Mouse (Mus musculus) hindbrain, embryonic 15.5 days (tissue): ENCODE results near the gene Olfr190. TPM values are rescaled to one million over a fixed set of nuclear protein-coding genes. Genes with fewer than 3 reads are reported as not detected.

Experiments
- ATAC-seq: fragments of 200-750 bp; cut with Nextera tagmentation; 2 replicates; pipeline ENCODE4 v1.8.0; 2017; ENCODE audit warnings: low read depth, moderate number of reproducible peaks, moderate TSS enrichment; ENCODE audit not compliant: low FRiP score
- H3K27ac ChIP-seq: fragments of 300-500 bp; sonication (generic); replicated peaks from 2 replicates; pipeline ENCODE4 v1.5.1; 2015; ENCODE audit warnings: mild to moderate bottlenecking, inconsistent platforms
- H3K27me3 ChIP-seq: fragments of 300-500 bp; sonication (generic); 2 replicates; pipeline ENCODE4 v1.6.1; 2015; ENCODE audit warnings: control low read depth, inconsistent platforms
- H3K36me3 ChIP-seq: fragments of 300-500 bp; sonication (generic); 2 replicates; pipeline ENCODE4 v1.6.1; 2015; ENCODE audit warnings: control low read depth, inconsistent platforms
- H3K4me1 ChIP-seq: fragments of 300-500 bp; sonication (generic); replicated peaks from 2 replicates; pipeline ENCODE4 v1.6.1; 2015; ENCODE audit warnings: control low read depth, inconsistent platforms
- H3K4me2 ChIP-seq: fragments of 300-500 bp; sonication (generic); 2 replicates; pipeline ENCODE4 v1.6.1; 2015; ENCODE audit warnings: moderate library complexity, mild to moderate bottlenecking, inconsistent platforms
- H3K4me3 ChIP-seq: fragments of 300-500 bp; sonication (generic); 2 replicates; pipeline ENCODE4 v1.5.1; 2015; ENCODE audit warnings: mild to moderate bottlenecking, inconsistent platforms
- H3K9ac ChIP-seq: fragments of 300-500 bp; sonication (generic); 2 replicates; pipeline ENCODE4 v1.6.1; 2015; ENCODE audit warnings: inconsistent platforms
- H3K9me3 ChIP-seq: fragments of 300-500 bp; sonication (generic); 2 replicates; pipeline ENCODE4 v1.6.1; 2016; ENCODE audit warnings: control low read depth, inconsistent platforms
- WGBS: fragments of 180-500 bp; shearing (Covaris S2); methylation state at CpG from one replicate; pipeline ENCODE4 v1.1.7; 2015; 5-methylcytosine and 5-hydroxymethylcytosine counted together
- polyA plus RNA-seq: library from polyadenylated mRNA; unstranded; fragments of >200 nt; fragmentation: Nextera tagmentation; extraction: Ambion mirVana; gene quantifications from 2 replicates; pipeline ENCODE4 v1.2.1, GENCODE M21; 2015

Olfr190 gene
- polyA plus RNA-seq, 1 experiment from 2014 or later: not detected

- no peak for ATAC-seq
- H3K9ac ChIP-seq: no peak overlapping the region
- H3K9me3 ChIP-seq: no peaks in the 10 kb centered on the region
- no peak overlapping the region for H3K4me2 ChIP-seq
- 87% methylated on average over 3 of the region's 3 CpGs for WGBS
- H3K4me1 ChIP-seq: no peaks in the 10 kb centered on the region
- H3K27me3 ChIP-seq: no peaks in the 10 kb centered on the region
- H3K36me3 ChIP-seq: no peaks in the 10 kb centered on the region
- H3K27ac ChIP-seq: no peak overlapping the region
- H3K4me3 ChIP-seq: no peak overlapping the region
These were observed 32.0 kb downstream of the Olfr190 start for GRCm38 (mm10) chr16:59045835-59046234.

GRCm38 (mm10) chr16:59039710-59040109, 38.1 kb downstream of the Olfr190 start, which contains the start of gene Olfr187:
Gene Olfr187, minus strand, starts transcription at chr16:59039767.
- H3K4me2 ChIP-seq: no peak within 1 kb of the TSS
- H3K36me3 ChIP-seq: no peaks in the 10 kb centered on the region
- no peak within 1 kb of the TSS for H3K4me3 ChIP-seq
- H3K4me1 ChIP-seq: no peaks in the 10 kb centered on the region
- WGBS: 89% methylated on average over 7 of the region's 7 CpGs
- no peak within 1 kb of the TSS for H3K9ac ChIP-seq
- no peak within 1 kb of the TSS for H3K27ac ChIP-seq
- no peak for ATAC-seq
- no peaks in the 10 kb centered on the region for H3K9me3 ChIP-seq
- no peaks in the 10 kb centered on the region for H3K27me3 ChIP-seq

GRCm38 (mm10) chr16:59030191-59030590, 47.6 kb downstream of the Olfr190 start, which contains the start of gene Olfr186:
Gene Olfr186, minus strand, starts transcription at chr16:59030291.
- Histone ChIP-seq H3K4me2 (no peak within 1 kb of the TSS), H3K9me3 (no peaks in the 10 kb centered on the region), H3K9ac (no peak within 1 kb of the TSS), H3K4me1 (no peaks in the 10 kb centered on the region), H3K27ac (no peak within 1 kb of the TSS), H3K27me3 (no peaks in the 10 kb centered on the region), H3K36me3 (no peaks in the 10 kb centered on the region), H3K4me3 (no peak within 1 kb of the TSS)
- 91% methylated on average over 4 of the region's 4 CpGs for WGBS
- ATAC-seq: no peak

Other genes with a start within 250 kb of the Olfr190 start
- gene Olfr177, start 203.2 kb downstream of the Olfr190 start, polyA plus RNA-seq: not detected in 2 replicates
- not detected in 2 replicates for gene Olfr178, start 185.9 kb downstream of the Olfr190 start, polyA plus RNA-seq
- gene Olfr181, start 149.2 kb downstream of the Olfr190 start, polyA plus RNA-seq: not detected in 2 replicates
- not detected in 2 replicates for gene Olfr180, start 148.6 kb downstream of the Olfr190 start, polyA plus RNA-seq
- gene Olfr183, start 82.6 kb downstream of the Olfr190 start, polyA plus RNA-seq: not detected in 2 replicates
- gene Olfr186, start 47.7 kb downstream of the Olfr190 start, polyA plus RNA-seq: not detected in 2 replicates
- not detected in 2 replicates for gene Olfr187, start 38.2 kb downstream of the Olfr190 start, polyA plus RNA-seq
- gene Olfr191, start 11.8 kb upstream of the Olfr190 start, polyA plus RNA-seq: not detected in 2 replicates
- not detected in 2 replicates for gene Olfr193, start 33.9 kb upstream of the Olfr190 start, polyA plus RNA-seq
- gene Olfr194, start 43.1 kb upstream of the Olfr190 start, polyA plus RNA-seq: not detected in 2 replicates
- not detected in 2 replicates for gene Olfr195, start 69.0 kb upstream of the Olfr190 start, polyA plus RNA-seq
- gene Olfr196, start 92.4 kb upstream of the Olfr190 start, polyA plus RNA-seq: not detected in 2 replicates
- not detected in 2 replicates for gene Olfr198, start 125.5 kb upstream of the Olfr190 start, polyA plus RNA-seq
- gene Olfr199, start 141.8 kb upstream of the Olfr190 start, polyA plus RNA-seq: not detected in 2 replicates
- gene Olfr201, start 194.6 kb upstream of the Olfr190 start, polyA plus RNA-seq: not detected in 2 replicates
- not detected in 2 replicates for gene Olfr202, start 208.8 kb upstream of the Olfr190 start, polyA plus RNA-seq
- gene Olfr203, start 220.9 kb upstream of the Olfr190 start, polyA plus RNA-seq: not detected in 2 replicates
- gene Olfr204, start 240.2 kb upstream of the Olfr190 start, polyA plus RNA-seq: not detected in 2 replicates